Mouse (Mus musculus) G1E (cell line): ENCODE results near the gene Pip4k2b.
"Not testable (repeated sequence)": the region's sequence is repeated elsewhere in the genome, so short reads cannot be mapped to it uniquely, and the experiment has no call there.

Source experiments
- CTCF ChIP-seq: IDR thresholded peaks from 2 replicates; pipeline ENCODE4 v1.5.1; 2012; ENCODE audit warnings: low read depth, low read length, inconsistent platforms, mixed read lengths
- GATA1 ChIP-seq: IDR thresholded peaks from 2 replicates; pipeline ENCODE4 v1.6.1; 2012; ENCODE audit warnings: borderline replicate concordance, low read length, inconsistent platforms, mixed read lengths
- GATA2 ChIP-seq: IDR thresholded peaks from 2 replicates; pipeline ENCODE4 v1.6.1; 2012; ENCODE audit warnings: low read depth, low read length, inconsistent platforms, borderline replicate concordance
- TAL1 ChIP-seq: conservative IDR thresholded peaks from 2 replicates; pipeline ENCODE4 v1.6.1; 2012; ENCODE audit warnings: low read depth, low read length, inconsistent platforms, mixed read lengths

DNA sequence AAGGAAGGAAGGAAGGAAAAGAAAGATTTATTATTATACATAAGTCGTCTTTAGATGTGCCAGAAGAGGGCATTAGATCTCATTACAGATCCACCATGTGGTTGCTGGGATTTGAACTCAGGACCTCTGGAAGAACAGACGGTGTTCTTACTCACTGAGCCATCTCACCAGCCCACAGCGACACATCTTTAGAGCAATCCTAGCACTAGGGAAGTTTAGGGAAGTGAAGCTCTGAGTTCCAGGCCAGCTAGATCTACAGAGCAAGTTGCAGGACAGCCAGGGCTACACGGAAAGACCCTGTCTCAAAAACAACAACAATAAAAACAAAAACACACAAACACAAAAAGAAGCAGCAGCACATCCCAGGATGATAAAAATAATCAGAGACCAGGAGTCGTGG lies 9.7 kb downstream of the Pip4k2b start:
- TF ChIP-seq GATA1, CTCF, GATA2, TAL1: not testable (repeated sequence)
